ENCODE assay signal across 8 mouse cellular contexts in the genomic region with DNA sequence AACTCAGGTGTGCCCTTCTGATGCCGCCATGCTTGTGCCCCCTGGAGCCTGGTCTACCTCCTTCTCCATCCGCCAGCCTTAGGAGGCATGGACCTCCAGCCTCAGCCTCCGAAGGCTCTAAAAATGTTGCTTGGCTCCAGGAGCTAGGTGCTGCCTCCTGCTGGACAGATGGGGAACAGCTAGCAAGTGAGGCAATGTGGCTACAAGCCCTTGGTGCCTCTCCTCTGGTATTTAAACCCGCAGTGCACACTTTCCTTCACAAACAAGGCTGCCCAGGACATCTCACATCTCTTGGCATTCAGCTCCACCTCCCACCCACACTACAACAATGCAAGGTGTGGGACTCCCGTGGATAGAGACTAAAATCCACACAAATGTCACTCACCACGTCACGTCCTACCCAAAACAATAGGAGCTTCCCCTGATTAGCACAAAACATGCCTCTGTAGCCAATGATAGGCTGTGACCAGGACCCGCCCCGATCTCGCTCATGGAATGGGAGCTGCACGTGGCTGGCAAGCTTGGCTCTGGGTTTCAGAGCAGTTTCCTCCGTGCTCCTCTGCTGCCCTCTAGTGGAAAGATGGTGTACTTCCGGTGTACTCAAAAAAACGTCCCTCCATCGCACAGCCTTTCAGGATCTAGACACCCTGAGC. TPM values are rescaled to one million over a fixed set of nuclear protein-coding genes. Genes with fewer than 3 reads are reported as not detected.
DNase-seq lines count a peak whose midpoint lies in the region; ATAC-seq lines count a peak whose summit lies in the region.

No protein-coding gene starts in this region.

- peak; percentile 94 for ATAC-seq in common myeloid progenitor, adult 5-6 weeks (replicated peaks; ENCODE audit: low read depth, poor library complexity, severe bottlenecking)
- peak; percentile 94 for ATAC-seq in megakaryocyte progenitor cell, adult 5-6 weeks (replicated peaks; ENCODE audit: poor library complexity)

- peak; percentile 99 for DNase-seq in ZHBTc4 (ENCODE audit: low read depth, low spot score)
- DNase-seq in gastrocnemius, adult 8-10 months (ENCODE audit: low spot score in 2 of 2), result peak; percentile 89
- DNase-seq in induced T-regulatory cell, adult 2 months (ENCODE audit: low read depth), result peak; percentile 94
- peak; percentile 84 to 97 for DNase-seq in left cerebral cortex, adult 9 months (ENCODE audit: low spot score in 2 of 2)
- DNase-seq in right cerebral cortex, postnatal 14 days, result peak; percentile 93
- DNase-seq in urinary bladder, postnatal 36 days (ENCODE audit: low spot score in 2 of 2), result peak; percentile 91 to 92

RNA-seq across cellular contexts. Expression of a gene that starts 20.2 kb away (rescaled TPM):
- total RNA-seq in common myeloid progenitor, adult 5-6 weeks (2017), result not detected in 2 replicates
- total RNA-seq in gastrocnemius, adult 8-10 months (2022), result under 1 TPM in 1 of 4 experiments, not detected in 3; 0.32 TPM
- total RNA-seq in megakaryocyte progenitor cell, adult 5-6 weeks (2015), result 0.12 and 0.73 TPM in 2 replicates
- total RNA-seq in megakaryocyte progenitor cell, adult 5-6 weeks (2017), result 0.12 and 0.44 TPM in 2 replicates

RNA-seq across cellular contexts. Expression of a gene that starts 30.0 kb away (rescaled TPM):
- total RNA-seq in common myeloid progenitor, adult 5-6 weeks (2017), result not detected in 2 replicates
- not detected for total RNA-seq in gastrocnemius, adult 8-10 months (2022)
- not detected in 2 replicates for total RNA-seq in megakaryocyte progenitor cell, adult 5-6 weeks (2015)
- not detected in 2 replicates for total RNA-seq in megakaryocyte progenitor cell, adult 5-6 weeks (2017)

RNA-seq across cellular contexts. Expression of a gene that starts 43.9 kb away (rescaled TPM):
- 15.7 and 19.7 TPM in 2 replicates for total RNA-seq in common myeloid progenitor, adult 5-6 weeks (2017)
- total RNA-seq in gastrocnemius, adult 8-10 months (2022), result 1 to 10 TPM in 1 of 4 experiments, under 1 TPM in 3; 0.29 to 2.0 (median 0.42) TPM
- 7.9 and 11.8 TPM in 2 replicates for total RNA-seq in megakaryocyte progenitor cell, adult 5-6 weeks (2015)
- total RNA-seq in megakaryocyte progenitor cell, adult 5-6 weeks (2017), result 12.0 and 14.6 TPM in 2 replicates

RNA-seq across cellular contexts. Expression of a gene that starts 44.0 kb away (rescaled TPM):
- not detected in 2 replicates for total RNA-seq in common myeloid progenitor, adult 5-6 weeks (2017)
- total RNA-seq in gastrocnemius, adult 8-10 months (2022), result not detected
- not detected in 2 replicates for total RNA-seq in megakaryocyte progenitor cell, adult 5-6 weeks (2015)
- not detected in 2 replicates for total RNA-seq in megakaryocyte progenitor cell, adult 5-6 weeks (2017)

RNA-seq across cellular contexts. Expression of a gene that starts 59.5 kb away (rescaled TPM):
- total RNA-seq in common myeloid progenitor, adult 5-6 weeks (2017), result not detected in 2 replicates
- total RNA-seq in gastrocnemius, adult 8-10 months (2022), result not detected
- 0.52 TPM in 1 of 2 replicates, not detected in the other for total RNA-seq in megakaryocyte progenitor cell, adult 5-6 weeks (2015)
- not detected in 2 replicates for total RNA-seq in megakaryocyte progenitor cell, adult 5-6 weeks (2017)

Comparison
In these comparisons a context has a peak if more than half of its experiments do, and no peak if none do; other contexts are left out.
1. Peak in every context shown above with its lines: DNase-seq and ATAC-seq.